Mouse (Mus musculus): ENCODE measurements around the gene Traf2. TPM values are rescaled to one million over a fixed set of nuclear protein-coding genes. Genes with fewer than 3 reads are reported as not detected.

The Traf2 gene
- total and polyA plus RNA-seq, 3 experiments, result 10.8 to 15.8 (median 13.5) TPM

- DNase-seq, result no peak
- H3K9ac ChIP-seq (ENCODE audit: low read depth, low read length), result no peak overlapping the region; the same call in 1 of the 2 replicates
- no peak overlapping the region for H3K4me3 ChIP-seq
- WGBS, result 93% methylated on average over 2 of the region's 2 CpGs
- no peaks in the 10 kb centered on the region for H3K79me2 ChIP-seq (replicated peaks; ENCODE audit: control insufficient read depth, insufficient read depth, low read length)
- TF ChIP-seq EP300 (IDR thresholded peaks at IDR 0.05; ENCODE audit: insufficient read depth, low read depth, low read length) (no peak), POLR2A (IDR thresholded peaks at IDR 0.05; ENCODE audit: insufficient read depth, low read depth, low read length) (no peak), CTCF (IDR thresholded peaks at IDR 0.05) (no peak)
- H3K4me1 ChIP-seq (ENCODE audit: control insufficient read depth, insufficient read depth, low read length), result peaks cover 9% of the 10 kb centered on the region
- H3K36me3 ChIP-seq (ENCODE audit: control insufficient read depth, insufficient read depth, low read length), result peaks cover 17% of the 10 kb centered on the region
- no peaks in the 10 kb centered on the region for H3K27me3 ChIP-seq (ENCODE audit: control insufficient read depth, insufficient read depth, low read length)
- intact Hi-C loops (cut with DNase I), result no loop called here
- peak overlapping the region; percentile 78 for H3K27ac ChIP-seq
Measured at GRCm38 (mm10) chr2:25534866-25535182, 11.9 kb downstream of the Traf2 start.

- Histone ChIP-seq H3K79me2 (replicated peaks; ENCODE audit: control insufficient read depth, insufficient read depth, low read length) (no peaks in the 10 kb centered on the region), H3K36me3 (ENCODE audit: control insufficient read depth, insufficient read depth, low read length) (peaks cover 17% of the 10 kb centered on the region), H3K4me3 (no peak overlapping the region), H3K4me1 (ENCODE audit: control insufficient read depth, insufficient read depth, low read length) (peaks cover 9% of the 10 kb centered on the region), H3K9ac (ENCODE audit: low read depth, low read length) (no peak overlapping the region; the same call in 1 of the 2 replicates), H3K27me3 (ENCODE audit: control insufficient read depth, insufficient read depth, low read length) (no peaks in the 10 kb centered on the region), H3K27ac (peak overlapping the region; percentile 78)
- intact Hi-C loops (cut with DNase I), result no loop called here
- peak; percentile 80 to 90 for DNase-seq
- TF ChIP-seq POLR2A (IDR thresholded peaks at IDR 0.05; ENCODE audit: insufficient read depth, low read depth, low read length), result no peak
- TF ChIP-seq EP300 (IDR thresholded peaks at IDR 0.05; ENCODE audit: insufficient read depth, low read depth, low read length), result peak; percentile 46; the same call in 1 of the 2 replicates
- WGBS, result 34% methylated on average over 3 of the region's 3 CpGs
Measured at GRCm38 (mm10) chr2:25534178-25534865, 12.4 kb downstream of the Traf2 start.

DNA sequence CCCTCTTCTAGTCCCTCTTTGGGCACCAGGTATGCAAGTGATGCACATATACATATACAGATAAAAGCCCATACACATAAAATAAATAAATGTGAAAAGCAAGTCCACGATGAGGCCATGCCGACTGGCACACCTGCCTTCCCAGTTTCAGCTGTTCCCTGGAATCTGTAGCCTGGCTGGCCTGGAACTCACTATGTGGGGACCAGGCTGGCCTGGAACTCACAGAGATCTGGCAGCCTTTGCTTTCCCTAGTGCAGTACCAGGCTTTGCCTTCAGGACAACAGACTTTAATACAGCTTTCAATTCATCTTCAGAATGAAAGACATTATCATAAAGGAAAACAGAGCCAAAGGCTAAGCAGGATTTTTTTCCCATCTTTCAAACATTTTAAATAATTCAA, 13.0 kb downstream of the Traf2 start:
- Histone ChIP-seq H3K27ac (peak overlapping the region; percentile 78), H3K4me1 (ENCODE audit: control insufficient read depth, insufficient read depth, low read length) (peaks cover 9% of the 10 kb centered on the region), H3K79me2 (replicated peaks; ENCODE audit: control insufficient read depth, insufficient read depth, low read length) (no peaks in the 10 kb centered on the region), H3K36me3 (ENCODE audit: control insufficient read depth, insufficient read depth, low read length) (peaks cover 17% of the 10 kb centered on the region), H3K4me3 (no peak overlapping the region), H3K9ac (ENCODE audit: low read depth, low read length) (no peak overlapping the region), H3K27me3 (ENCODE audit: control insufficient read depth, insufficient read depth, low read length) (no peaks in the 10 kb centered on the region)
- intact Hi-C loops (cut with DNase I), result no loop called here
- 64% methylated on average over 2 of the region's 2 CpGs for whole genome bisulfite sequencing
- TF ChIP-seq POLR2A (IDR thresholded peaks at IDR 0.05; ENCODE audit: insufficient read depth, low read depth, low read length) (no peak), CTCF (IDR thresholded peaks at IDR 0.05) (peak; percentile 41)
- no peak for DNase-seq

GRCm38 (mm10) chr2:25526510-25527302, 20.0 kb downstream of the Traf2 start:
- Histone ChIP-seq H3K27ac (no peak overlapping the region), H3K9ac (ENCODE audit: low read depth, low read length) (no peak overlapping the region), H3K4me3 (no peak overlapping the region), H3K4me1 (ENCODE audit: control insufficient read depth, insufficient read depth, low read length) (no peaks in the 10 kb centered on the region), H3K36me3 (ENCODE audit: control insufficient read depth, insufficient read depth, low read length) (no peaks in the 10 kb centered on the region), H3K27me3 (ENCODE audit: control insufficient read depth, insufficient read depth, low read length) (no peaks in the 10 kb centered on the region), H3K79me2 (replicated peaks; ENCODE audit: control insufficient read depth, insufficient read depth, low read length) (no peaks in the 10 kb centered on the region)
- DNase-seq, result no peak
- TF ChIP-seq POLR2A (IDR thresholded peaks at IDR 0.05; ENCODE audit: insufficient read depth, low read depth, low read length) (no peak), CTCF (IDR thresholded peaks at IDR 0.05) (no peak), EP300 (IDR thresholded peaks at IDR 0.05; ENCODE audit: insufficient read depth, low read depth, low read length) (no peak)
- intact Hi-C loops (cut with DNase I), result no loop called here
- WGBS, result 87% methylated on average over 9 of the region's 9 CpGs

DNA sequence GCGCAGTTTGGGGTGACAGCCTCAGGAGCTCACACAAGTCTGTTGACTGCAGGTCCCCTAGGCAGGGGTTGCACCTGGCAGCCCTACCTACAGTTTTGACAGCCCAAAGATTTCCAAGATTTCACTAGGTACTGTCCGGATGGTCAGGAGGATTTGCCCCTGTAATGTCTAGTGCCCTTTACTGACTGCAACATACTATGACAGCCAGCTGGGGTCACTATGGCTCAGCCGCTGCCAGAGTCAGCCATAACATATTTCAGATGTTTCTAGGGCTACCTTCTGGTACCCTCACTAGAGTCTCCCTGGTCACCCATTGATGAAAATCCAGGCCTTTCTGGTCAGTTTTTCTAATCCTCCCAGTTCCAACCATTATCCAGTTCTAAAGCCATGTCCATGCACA, 36.8 kb downstream of the Traf2 start:
- H3K27me3 ChIP-seq (ENCODE audit: control insufficient read depth, insufficient read depth, low read length), result no peaks in the 10 kb centered on the region
- H3K27ac ChIP-seq, result no peak overlapping the region
- peak; percentile 66 for TF ChIP-seq CTCF (IDR thresholded peaks at IDR 0.05)
- TF ChIP-seq EP300 (IDR thresholded peaks at IDR 0.05; ENCODE audit: insufficient read depth, low read depth, low read length), result no peak
- no peaks in the 10 kb centered on the region for H3K4me1 ChIP-seq (ENCODE audit: control insufficient read depth, insufficient read depth, low read length)
- H3K4me3 ChIP-seq, result no peak overlapping the region
- DNase-seq, result no peak
- H3K9ac ChIP-seq (ENCODE audit: low read depth, low read length), result no peak overlapping the region
- WGBS, result 59% methylated on average over 3 of the region's 3 CpGs
- H3K79me2 ChIP-seq (replicated peaks; ENCODE audit: control insufficient read depth, insufficient read depth, low read length), result no peaks in the 10 kb centered on the region
- intact Hi-C loops (cut with DNase I), result loop anchor here (2.0 kb wide), 1 partner anchor 41 kb away; no protein-coding TSS in a partner anchor
- H3K36me3 ChIP-seq (ENCODE audit: control insufficient read depth, insufficient read depth, low read length), result no peaks in the 10 kb centered on the region

DNA sequence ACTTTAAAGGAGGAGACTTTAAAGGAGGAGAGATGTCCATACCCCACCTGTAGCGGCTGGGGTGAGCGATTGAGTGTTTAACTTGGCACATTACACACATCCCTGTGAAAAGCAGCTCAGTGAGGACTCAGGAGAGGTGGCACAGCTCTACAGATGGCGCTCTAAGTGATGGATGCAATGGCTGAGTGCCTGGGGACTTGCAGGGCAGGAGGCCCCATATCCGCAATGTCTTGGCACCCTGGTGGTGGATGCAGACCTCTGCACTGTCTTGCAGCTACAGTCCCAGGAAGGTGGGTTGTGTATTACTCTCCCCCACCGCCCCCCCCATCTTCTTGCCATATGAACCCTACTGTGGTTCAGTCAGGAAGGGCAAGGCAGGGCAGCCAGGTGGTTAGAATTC, 39.8 kb downstream of the Traf2 start:
- Histone ChIP-seq H3K27me3 (ENCODE audit: control insufficient read depth, insufficient read depth, low read length) (no peaks in the 10 kb centered on the region), H3K79me2 (replicated peaks; ENCODE audit: control insufficient read depth, insufficient read depth, low read length) (no peaks in the 10 kb centered on the region), H3K4me3 (no peak overlapping the region), H3K36me3 (ENCODE audit: control insufficient read depth, insufficient read depth, low read length) (no peaks in the 10 kb centered on the region), H3K9ac (ENCODE audit: low read depth, low read length) (no peak overlapping the region), H3K27ac (no peak overlapping the region), H3K4me1 (ENCODE audit: control insufficient read depth, insufficient read depth, low read length) (no peaks in the 10 kb centered on the region; the same call in 1 of the 2 replicates)
- intact Hi-C loops (cut with DNase I), result no loop called here
- TF ChIP-seq EP300 (IDR thresholded peaks at IDR 0.05; ENCODE audit: insufficient read depth, low read depth, low read length) (no peak), POLR2A (IDR thresholded peaks at IDR 0.05; ENCODE audit: insufficient read depth, low read depth, low read length) (no peak), CTCF (IDR thresholded peaks at IDR 0.05) (no peak)
- WGBS, result 43% methylated on average over 5 of the region's 5 CpGs
- no peak for DNase-seq
